Mouse (Mus musculus) left cerebral cortex, postnatal 25 days (tissue): ENCODE data around the gene 4931414P19Rik. TPM values are rescaled to one million over a fixed set of nuclear protein-coding genes. Genes with fewer than 3 reads are reported as not detected.
A peak's percentile ranks its signal among the peaks of the same experiment; 100 is the strongest.
"Not testable (repeated sequence)": the region's sequence is repeated elsewhere in the genome, so short reads cannot be mapped to it uniquely, and the experiment has no call there.

Experiments used
- DNase-seq, 2 experiments: peaks; one replicate each; pipeline ENCODE4 v3.0.0; 2022; ENCODE audit warnings: low spot score in 2 of 2, mixed read lengths in 1 of 2
- intact Hi-C: fragments of 180-260 bp; cut with DNase I; formaldehyde crosslinking; loops from one replicate; pipeline ENCODE4 v1.15.1; 2025
- total RNA-seq, 2 experiments: library from RNA; stranded (reverse); gene quantifications; 2 replicates each; pipeline ENCODE4 v1.2.3; 2021

Gene 4931414P19Rik
- total RNA-seq, 2 experiments from 2014 or later = 8.9 to 10.4 TPM

DNA sequence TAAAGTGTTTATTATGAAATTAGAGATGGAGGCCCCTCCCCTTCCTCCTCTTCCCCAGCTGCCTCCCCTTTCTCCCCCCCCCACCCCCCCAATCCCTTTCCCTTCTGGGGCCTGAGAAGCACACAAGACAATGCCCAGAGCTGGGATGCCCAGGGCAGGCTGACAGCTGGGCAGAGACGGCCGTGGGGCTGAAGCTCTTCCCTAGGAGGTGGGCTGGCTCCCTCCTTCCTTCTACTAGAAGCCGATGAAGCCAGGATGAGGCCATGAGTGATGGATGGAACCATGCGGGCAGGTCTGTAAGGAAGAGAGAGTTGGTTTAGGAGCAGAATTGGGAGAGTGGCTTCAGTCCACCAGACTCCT lies 25.4 kb upstream of the 4931414P19Rik start:
- intact Hi-C loops = no loop called here
- DNase-seq = no peak

GRCm38 (mm10) chr14:54630583-54631239 lies 24.9 kb upstream of the 4931414P19Rik start:
- intact Hi-C loops = no loop called here
- DNase-seq = no peak

DNA sequence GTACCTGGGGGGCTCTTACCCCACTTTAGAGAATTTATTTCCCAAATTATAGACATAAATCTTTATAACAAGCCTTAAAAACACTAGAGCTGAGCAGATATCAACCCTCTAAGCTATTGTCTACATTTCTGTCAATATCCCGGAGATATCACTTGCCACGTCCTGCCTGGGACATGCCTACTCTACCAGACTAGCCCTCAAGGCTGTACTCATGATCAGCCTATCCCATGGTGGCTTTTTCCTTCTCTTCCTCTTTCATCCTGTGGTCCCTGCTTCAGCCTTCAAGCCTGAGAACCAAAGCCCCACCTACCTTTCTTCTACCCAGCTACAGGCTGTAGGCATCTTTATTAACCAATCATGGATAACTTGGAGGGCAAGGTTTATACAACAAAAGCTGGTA lies 24.0 kb upstream of the 4931414P19Rik start:
- intact Hi-C loops = no loop called here

GRCm38 (mm10) chr14:54628103-54628502 lies 22.3 kb upstream of the 4931414P19Rik start:
- intact Hi-C loops = no loop called here
- no peak for DNase-seq

More for the DNA sequence above, 24.0 kb upstream of the 4931414P19Rik start:
- DNase-seq = no peak

DNA sequence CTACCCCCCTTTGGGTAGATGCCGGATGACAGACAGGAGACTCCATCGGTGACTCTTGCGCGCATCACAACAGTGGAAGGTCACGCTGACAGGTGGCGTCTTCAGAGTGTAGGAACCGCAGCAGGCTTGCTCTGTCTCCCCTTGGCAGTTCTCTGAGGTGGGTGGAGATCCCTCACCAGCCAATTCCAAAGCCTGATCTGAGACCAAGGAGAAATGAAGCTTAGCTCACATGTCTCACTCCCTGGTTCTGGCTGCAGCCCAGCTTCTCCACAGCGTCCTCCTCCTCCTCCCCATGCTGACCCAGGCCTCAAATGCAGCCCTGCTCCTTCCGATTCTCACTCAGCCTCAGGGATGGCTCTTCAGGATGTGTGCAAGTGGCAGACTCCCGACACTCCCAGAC lies 19.2 kb upstream of the 4931414P19Rik start:
- DNase-seq = no peak
- intact Hi-C loops = no loop called here

- no peak for DNase-seq
- intact Hi-C loops = no loop called here
Measured at GRCm38 (mm10) chr14:54623334-54623733, 17.5 kb upstream of the 4931414P19Rik start.

- intact Hi-C loops = no loop called here
- DNase-seq = no peak
Measured at GRCm38 (mm10) chr14:54621133-54621532, 15.3 kb upstream of the 4931414P19Rik start, which contains the start of gene Psmb11. Gene Psmb11 (plus strand): TSS chr14:54621433.

DNA sequence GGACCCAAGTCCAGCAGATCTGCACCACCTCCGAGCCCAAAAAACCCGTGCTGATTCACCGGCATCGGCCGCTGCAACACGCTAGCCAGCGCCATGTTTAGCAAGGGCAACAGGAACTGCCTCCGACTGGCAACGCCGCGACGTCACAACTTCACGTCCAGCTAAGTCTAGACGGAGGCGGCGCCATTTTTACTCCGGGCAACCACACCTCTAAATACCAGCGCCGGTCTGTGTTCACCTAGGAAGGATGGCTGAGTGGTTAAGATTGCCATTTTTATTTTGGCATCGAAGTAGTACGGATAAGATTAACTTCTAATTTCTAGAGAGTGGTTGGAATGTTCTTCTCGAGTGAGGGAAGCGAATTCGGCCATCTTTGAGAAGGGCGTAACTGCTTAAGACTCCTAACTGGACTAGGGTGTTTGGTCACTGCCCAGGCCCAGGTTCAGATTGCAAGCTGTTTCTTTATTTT lies 12.1 kb upstream of the 4931414P19Rik start, which contains the start of gene Psmb5:
TSS of gene Psmb5 (minus strand) at position 126 of the 469 bp plus-strand sequence.
- intact Hi-C loops = no loop called here
- peak; percentile 94 for DNase-seq

- intact Hi-C loops = no loop called here
Measured at GRCm38 (mm10) chr14:54617152-54617896, 11.5 kb upstream of the 4931414P19Rik start.

DNA sequence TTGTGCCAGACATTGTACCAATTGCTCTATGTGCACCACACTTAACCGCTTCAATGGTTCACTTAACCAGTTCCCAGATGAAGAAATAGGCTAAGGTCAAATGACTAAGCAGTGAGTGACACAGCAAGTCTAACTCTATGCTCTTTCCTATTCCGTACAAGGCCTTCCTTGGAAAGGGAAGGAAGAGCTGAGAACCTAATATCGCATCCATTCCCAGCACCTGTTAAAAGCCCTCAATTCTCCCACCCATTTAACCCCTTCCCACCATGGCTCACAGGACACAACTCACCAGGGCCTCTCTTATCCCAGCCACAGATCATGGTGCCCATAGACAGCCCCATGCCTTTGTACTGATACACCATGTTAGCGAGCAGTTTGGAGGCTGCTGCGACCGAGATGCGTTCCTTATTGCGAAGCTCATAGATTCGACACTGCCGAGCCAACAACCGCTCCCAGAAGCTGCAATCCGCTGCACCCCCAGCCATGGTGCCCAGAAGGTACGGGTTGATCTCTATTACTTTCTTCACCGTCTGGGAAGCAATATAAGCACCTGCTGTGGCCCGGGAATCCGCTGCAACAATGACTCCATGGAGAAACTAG lies 10.5 kb upstream of the 4931414P19Rik start:
- intact Hi-C loops = no loop called here
- DNase-seq = no peak

More at GRCm38 (mm10) chr14:54617152-54617896, 11.5 kb upstream of the 4931414P19Rik start:
- DNase-seq = no peak

DNA sequence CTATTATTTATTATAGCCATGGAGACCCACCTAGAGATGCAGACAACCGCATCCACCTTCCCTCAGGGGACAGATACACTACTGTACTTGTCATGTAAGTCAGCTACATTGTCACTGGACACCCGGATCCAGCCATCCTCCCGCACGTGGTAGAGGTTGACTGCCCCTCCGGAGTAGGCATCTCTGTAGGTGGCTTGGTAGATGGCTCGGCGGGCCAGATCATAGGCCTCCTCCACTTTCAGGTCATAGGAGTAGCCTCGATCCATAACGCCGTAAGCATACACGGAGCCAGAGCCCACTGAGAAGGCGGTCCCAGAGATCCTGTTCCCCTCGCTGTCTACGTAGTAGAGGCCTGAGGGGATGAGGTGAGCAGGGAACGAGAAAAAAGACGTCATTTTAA lies 8.3 kb upstream of the 4931414P19Rik start:
- intact Hi-C loops, DNase-seq: not testable (repeated sequence)

DNA sequence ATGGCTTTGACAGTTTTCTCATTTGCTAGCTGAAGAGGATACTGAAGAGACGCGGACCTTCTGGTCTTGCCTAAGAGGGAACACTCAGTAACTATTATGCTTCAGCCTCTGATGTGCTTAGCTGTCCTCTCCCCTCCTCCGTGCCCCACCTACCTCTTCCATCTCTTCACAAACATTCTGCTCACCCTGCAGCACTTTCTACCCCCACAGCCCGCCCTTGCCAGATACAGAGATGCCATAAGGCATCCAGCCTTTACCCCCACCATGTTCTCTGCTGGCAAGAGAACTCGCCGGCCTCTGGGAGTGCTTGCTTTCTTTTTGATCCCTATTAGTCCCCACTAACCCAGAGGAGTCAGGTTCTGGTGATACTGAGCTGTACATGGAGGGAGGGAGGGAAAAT lies 4.9 kb upstream of the 4931414P19Rik start:
- DNase-seq = peak in 1 of 2 experiments; percentile 66

DNA sequence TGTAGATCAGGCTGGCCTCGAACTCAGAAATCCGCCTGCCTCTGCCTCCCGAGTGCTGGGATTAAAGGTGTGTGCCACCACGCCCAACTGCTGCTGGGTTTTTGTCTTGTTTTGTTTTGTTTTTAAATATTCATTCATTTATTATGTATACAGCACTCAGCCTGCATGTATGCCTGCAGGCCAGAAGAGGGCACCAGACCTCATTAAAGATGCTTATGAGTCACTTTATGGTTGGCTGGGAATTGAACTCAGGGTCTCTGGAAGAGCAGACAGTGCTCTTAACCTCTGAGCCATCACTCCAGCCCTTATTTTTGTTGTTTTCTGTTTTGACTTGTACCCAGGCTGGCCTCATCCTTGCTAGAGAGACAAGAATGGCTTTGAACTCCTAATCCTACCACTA lies 4.2 kb upstream of the 4931414P19Rik start:
- intact Hi-C loops = no loop called here
- no peak for DNase-seq

More for the DNA sequence above, 4.9 kb upstream of the 4931414P19Rik start:
- intact Hi-C loops = no loop called here

GRCm38 (mm10) chr14:54609245-54609644 lies 3.5 kb upstream of the 4931414P19Rik start:
- DNase-seq = no peak
- intact Hi-C loops = no loop called here

DNA sequence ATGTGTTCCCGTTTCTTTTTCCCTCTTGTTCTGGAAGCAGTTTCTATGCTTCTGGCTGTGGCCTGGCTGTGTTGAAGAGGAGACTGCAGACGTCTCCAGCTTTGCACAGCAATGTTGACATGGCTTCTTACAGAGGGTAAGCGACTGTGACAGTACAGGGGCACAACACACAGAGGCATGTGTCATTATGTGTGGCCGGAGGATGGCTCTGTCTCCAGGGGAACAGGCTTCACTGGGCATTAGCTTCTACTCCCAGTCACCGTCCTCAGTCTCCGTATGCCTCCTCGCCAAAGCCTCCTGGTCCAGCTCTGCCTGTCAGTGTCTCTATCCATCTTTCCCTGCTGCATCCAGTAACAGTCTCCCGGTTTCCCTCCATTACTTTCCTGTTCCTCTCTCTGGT lies 1.4 kb upstream of the 4931414P19Rik start:
- intact Hi-C loops = no loop called here

GRCm38 (mm10) chr14:54603686-54604085 lies 2.1 kb downstream of the 4931414P19Rik start:
- DNase-seq = no peak
- intact Hi-C loops = no loop called here

More for the DNA sequence above, 1.4 kb upstream of the 4931414P19Rik start:
- DNase-seq = no peak

GRCm38 (mm10) chr14:54603038-54603654 lies 2.6 kb downstream of the 4931414P19Rik start:
- intact Hi-C loops = no loop called here

DNA sequence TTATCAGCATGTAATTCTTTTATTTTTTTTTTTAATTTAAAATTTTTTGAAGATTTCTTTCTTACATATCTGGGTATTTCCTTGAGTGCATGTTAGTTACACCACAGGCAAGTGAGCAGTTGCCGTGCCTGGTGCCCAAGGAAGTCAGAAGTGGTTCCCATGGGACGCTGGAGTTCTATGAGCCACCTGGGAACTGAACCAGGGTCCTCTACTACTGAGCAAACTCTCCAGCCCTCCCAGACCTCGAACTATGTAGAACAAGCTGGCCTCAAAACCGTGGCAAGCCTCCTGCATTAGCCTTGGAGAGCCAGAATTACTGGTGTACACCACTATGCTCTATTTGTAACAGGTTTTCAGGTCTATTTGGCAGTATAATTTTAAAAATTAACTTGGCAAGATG lies 3.2 kb downstream of the 4931414P19Rik start:
- intact Hi-C loops = no loop called here
- DNase-seq = no peak

More at GRCm38 (mm10) chr14:54603038-54603654, 2.6 kb downstream of the 4931414P19Rik start:
- DNase-seq = peak; percentile 94 to 98

GRCm38 (mm10) chr14:54601601-54602000 lies 4.2 kb downstream of the 4931414P19Rik start:
- DNase-seq = no peak
- intact Hi-C loops = no loop called here

DNA sequence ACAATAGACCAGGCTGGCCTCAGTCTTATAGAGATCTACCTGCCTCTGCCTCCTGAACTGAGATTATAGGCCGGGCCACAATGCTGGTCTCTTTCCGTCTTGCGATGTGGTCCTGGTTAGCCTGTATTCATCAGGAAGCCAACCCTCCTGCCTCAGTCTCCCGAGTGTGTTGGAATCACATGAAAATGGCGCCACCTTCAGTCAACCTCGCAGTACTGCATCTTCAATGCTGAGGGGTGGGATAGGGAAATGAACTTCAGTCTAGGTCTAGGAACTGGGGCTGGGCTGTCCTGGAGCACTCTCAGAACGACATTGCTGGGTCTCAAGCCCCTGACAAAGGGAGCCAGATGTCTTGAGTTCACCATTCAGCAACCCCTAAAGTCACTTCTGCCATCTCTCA lies 8.7 kb downstream of the 4931414P19Rik start:
- intact Hi-C loops = no loop called here
- no peak for DNase-seq
